Mouse (Mus musculus): Measurements from ENCODE around the gene Tcaf2. TPM values are rescaled to one million over a fixed set of nuclear protein-coding genes. Genes with fewer than 3 reads are reported as not detected.

Gene Tcaf2
- polyA plus RNA-seq (2017; shearing (Covaris generic)), result not detected

DNA sequence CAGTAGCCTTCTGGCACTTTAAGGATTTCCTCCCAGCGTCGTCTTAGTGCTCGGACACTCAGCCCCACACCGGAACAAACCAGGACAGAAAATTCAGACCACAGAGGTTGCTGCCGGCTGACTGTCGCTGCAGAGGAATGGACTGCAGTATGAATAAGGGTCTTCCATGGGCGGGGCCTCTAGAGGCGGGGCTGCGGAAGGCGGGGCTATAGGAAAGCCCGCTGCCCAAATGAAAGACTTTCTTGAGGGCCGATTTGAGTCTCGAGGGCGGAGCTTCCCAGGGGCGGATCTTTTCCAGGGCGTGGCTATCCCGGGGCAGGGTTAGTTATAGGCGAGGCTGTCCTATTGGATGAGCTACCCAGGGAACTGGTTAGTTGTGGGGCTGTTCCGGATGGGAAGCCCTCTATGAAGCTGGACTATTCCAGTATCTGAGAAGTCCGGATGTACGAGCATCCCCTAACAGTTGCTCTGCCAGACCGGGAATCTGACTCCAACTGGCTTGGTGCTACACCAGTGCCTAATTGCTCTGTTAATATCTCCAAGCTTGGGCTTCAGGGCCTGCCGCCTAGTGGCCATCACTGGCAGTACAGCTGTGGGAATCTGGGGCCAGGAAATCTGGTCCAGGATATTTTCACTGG is at the start of gene Tcaf2:
TSS of gene Tcaf2 (minus strand) at position 343 of the 638 bp plus-strand sequence.

DNA sequence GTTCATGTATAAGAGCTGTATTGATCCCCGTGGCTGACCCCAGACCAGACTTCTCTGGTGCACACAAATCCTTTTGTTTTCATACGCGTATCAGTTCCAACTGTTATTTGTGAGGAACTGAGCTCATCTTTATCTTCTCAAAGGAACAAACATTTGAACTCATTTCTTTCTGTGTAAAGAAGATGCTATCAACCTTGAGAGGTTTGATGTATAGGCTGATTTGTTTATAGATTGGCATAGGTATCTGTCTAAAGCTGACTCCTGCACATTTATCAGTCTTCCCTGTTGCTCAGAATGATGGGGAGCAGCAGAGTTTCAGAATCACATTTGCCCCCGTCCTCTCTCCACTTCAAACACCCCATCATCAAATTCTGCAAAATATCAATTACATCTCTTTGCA is 47.5 kb downstream of the Tcaf2 start, which contains the start of gene Tcaf3:
TSS of gene Tcaf3 (minus strand) at position 101 of the 400 bp plus-strand sequence.

Other genes starting within 250 kb of the Tcaf2 start
- not detected for gene Tas2r143, start 245.0 kb downstream of the Tcaf2 start, polyA plus RNA-seq (2017; shearing (Covaris generic))
- not detected for gene Tas2r135, start 239.8 kb downstream of the Tcaf2 start, polyA plus RNA-seq (2017; shearing (Covaris generic))
- gene Tas2r126, start 210.7 kb downstream of the Tcaf2 start, polyA plus RNA-seq (2017; shearing (Covaris generic)), result not detected
- gene Olfr458, start 180.1 kb downstream of the Tcaf2 start, polyA plus RNA-seq (2017; shearing (Covaris generic)), result not detected
- gene Olfr457, start 168.9 kb downstream of the Tcaf2 start, polyA plus RNA-seq (2017; shearing (Covaris generic)), result 0.22 TPM
- not detected for gene Olfr456, start 158.0 kb downstream of the Tcaf2 start, polyA plus RNA-seq (2017; shearing (Covaris generic))
- not detected for gene Olfr455, start 97.7 kb downstream of the Tcaf2 start, polyA plus RNA-seq (2017; shearing (Covaris generic))
- gene Tcaf3, start 47.6 kb downstream of the Tcaf2 start, polyA plus RNA-seq (2017; shearing (Covaris generic)), result 0.25 TPM
- gene Tcaf1, start 64.8 kb upstream of the Tcaf2 start, polyA plus RNA-seq (2017; shearing (Covaris generic)), result not detected
- gene Olfr453, start 94.1 kb upstream of the Tcaf2 start, polyA plus RNA-seq (2017; shearing (Covaris generic)), result not detected
- not detected for gene Olfr38, start 111.2 kb upstream of the Tcaf2 start, polyA plus RNA-seq (2017; shearing (Covaris generic))
- gene Olfr452, start 139.8 kb upstream of the Tcaf2 start, polyA plus RNA-seq (2017; shearing (Covaris generic)), result not detected
- gene Olfr450, start 166.7 kb upstream of the Tcaf2 start, polyA plus RNA-seq (2017; shearing (Covaris generic)), result not detected
- not detected for gene Olfr449, start 189.1 kb upstream of the Tcaf2 start, polyA plus RNA-seq (2017; shearing (Covaris generic))
- gene Olfr448, start 245.2 kb upstream of the Tcaf2 start, polyA plus RNA-seq (2017; shearing (Covaris generic)), result not detected

All from effector memory CD4-positive, alpha-beta T cell, adult 5 months (primary cell).